Mouse (Mus musculus) 3T3-L1 (cell line): Measurements from ENCODE around the gene Uchl5.

Experiments
- DNase-seq: peaks from one replicate; pipeline ENCODE4 v3.0.0-alpha.2; 2015; ENCODE audit warnings: low read depth, low spot score

Gene Uchl5

DNA sequence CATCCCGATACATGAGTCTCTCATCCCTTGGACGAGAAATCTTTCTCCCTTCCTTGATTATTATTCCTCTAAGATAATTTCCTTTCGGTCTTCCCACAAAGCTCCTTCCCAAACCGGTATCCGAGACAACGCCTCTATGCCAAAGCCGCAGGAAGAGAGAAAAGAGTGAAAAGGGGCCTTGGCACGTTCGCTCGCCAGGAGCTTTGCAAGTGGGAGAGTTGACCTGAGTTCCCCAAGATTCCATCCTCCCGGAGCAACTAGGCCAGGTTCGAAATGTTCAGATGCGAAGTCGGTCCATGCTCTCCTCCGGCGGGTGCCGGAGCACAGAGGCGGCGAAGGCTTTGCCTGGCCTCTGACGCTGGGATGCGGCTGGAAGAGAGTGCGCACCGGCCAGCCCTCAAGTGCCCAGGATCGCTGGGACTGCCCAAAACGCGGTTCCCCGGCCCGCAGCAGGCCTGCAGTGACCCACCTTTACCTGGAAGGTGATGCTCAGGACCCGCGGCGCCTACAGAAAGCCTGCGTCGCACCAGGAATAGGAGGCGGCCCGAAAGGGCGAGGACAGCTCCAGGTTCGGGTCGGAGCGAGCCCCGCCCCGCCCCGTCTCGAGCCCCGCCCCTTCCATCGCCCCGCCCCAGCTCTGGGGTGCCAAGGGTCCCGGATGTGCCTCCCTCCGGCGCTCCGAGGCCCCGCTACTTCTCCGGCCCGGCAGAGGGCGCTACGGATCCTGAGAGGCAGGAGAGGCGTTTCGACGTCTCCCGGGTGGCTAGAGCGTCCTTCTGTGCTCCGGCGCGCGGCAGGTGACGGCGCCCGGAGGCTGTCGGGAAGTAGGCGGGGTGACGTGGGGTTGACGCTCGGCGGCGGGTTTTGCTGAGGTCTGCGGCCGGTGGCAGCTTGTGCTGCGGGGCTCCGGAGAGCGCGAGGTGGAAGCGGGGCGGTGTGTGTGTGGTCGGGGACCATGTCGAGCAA is at the start of gene Uchl5, which contains the start of gene Trove2:
TSS of gene Uchl5 (plus strand) at position 827 of the 966 bp plus-strand sequence.
TSS of gene Trove2 (minus strand) at position 623 of the 966 bp plus-strand sequence.
- DNase-seq: peak; percentile 95

DNA sequence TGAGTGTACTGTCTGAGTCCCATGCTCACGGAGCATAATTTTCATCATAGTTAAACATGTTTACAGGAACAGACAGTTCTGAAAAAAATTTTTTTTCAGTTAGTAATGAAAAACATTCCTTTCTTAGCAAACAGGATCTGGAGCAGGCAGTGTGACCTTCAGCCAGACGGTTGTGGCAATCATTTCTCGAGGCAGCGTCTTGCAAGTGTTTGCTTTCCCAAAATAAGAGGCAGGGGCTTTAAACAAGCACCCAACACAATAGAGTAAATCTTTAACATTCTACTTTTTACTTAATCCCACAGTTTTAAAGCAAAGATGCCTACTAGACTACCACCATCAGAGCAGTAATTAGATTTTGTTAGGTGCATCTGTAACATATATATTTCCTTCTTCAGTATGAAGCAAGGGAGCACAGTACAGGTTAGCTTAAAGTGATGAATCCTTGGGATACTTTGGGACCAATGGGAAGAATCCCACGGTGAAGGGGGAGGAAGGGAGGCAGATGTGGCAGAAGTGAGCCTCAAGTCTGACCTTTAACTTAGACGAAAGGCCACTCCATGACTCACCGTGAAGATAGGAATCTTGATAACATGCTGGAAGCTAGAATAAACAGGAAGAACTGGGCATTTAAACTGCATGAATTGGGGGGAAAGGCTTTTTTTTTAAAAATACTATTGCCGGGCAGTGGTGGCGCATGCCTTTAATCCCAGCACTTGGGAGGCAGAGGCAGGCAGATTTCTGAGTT is 49.2 kb upstream of the Uchl5 start:
- peak; percentile 54 for DNase-seq

DNA sequence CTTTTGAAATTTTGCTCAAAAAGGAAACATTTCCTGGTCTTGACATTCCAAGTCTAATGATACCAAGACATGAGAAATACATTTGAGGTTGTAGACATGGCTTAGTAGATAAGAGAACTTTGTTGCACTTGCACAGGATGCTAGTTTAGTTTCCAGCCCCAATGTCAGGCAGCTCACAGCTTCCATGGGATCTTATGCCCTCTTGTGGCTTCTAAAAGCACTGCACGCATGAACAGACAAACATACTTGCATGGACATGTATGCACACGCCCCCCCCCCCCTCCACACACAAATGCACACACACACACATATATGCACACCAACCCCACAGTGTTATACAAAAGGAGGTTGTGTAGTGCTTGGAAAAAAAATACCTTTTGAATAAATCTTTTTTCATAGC is 46.2 kb upstream of the Uchl5 start:
- peak; percentile 67 for DNase-seq

DNA sequence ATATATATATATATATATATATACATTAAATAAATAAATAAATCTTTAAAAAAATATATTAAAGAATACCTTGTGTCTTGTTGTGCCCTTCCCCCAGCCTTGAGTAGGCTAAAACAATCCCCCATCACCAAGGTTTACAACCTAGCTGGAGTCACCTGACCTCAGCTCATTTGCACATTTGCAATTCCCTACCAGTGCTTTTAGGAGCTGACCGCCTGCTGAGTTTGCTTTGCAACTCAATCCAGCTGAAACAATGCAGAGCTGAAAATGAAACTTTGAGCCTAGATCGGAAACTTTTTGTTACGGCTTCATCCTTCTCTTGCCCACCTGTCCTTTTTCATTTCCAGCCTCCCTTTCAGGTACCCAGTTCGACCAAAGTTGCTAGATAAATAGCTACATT is 45.4 kb upstream of the Uchl5 start:
- DNase-seq: no peak

DNA sequence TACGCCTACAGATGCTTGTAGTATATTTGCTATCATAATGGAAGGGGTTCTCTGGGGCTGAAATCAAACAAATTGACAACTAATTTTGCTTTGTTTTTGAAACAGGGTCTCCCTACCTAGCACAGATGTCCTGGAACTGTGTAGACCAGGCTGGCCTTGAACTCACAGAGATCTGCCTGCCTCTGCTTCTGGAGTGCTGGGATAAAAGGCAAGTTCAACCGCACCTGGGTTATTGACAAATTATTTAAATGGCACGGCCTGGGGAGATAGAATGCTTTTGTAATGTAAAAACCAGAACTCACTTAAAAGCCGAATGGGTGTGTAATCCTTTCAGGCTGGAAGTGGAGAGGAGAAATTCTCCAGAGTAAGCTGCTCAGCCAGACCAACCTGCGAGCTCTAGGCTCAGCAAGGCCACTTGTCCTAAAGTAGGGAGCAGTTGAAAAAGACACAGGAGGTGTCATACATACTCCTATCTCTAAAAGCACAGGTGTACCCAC is 43.1 kb upstream of the Uchl5 start:
- DNase-seq: no peak

DNA sequence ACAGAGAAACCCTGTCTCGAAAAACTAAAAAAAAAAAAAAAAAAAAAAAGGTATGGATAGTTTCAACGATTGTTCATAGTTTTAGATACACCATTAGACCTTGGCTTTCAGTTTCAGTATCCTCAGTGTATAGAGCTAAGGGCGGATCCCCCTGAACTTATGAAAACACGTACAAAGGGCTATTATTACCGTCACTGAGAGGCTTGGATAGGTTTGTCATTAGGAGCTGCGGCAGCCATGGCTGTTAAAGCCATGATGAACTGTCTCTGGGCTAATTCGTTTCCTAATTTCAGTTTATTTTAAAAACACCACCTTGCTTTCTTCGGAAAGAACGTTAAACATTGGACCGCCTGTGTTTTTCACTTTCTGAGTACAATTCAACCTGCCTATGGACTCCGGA is 38.3 kb upstream of the Uchl5 start:
- DNase-seq: peak; percentile 10

DNA sequence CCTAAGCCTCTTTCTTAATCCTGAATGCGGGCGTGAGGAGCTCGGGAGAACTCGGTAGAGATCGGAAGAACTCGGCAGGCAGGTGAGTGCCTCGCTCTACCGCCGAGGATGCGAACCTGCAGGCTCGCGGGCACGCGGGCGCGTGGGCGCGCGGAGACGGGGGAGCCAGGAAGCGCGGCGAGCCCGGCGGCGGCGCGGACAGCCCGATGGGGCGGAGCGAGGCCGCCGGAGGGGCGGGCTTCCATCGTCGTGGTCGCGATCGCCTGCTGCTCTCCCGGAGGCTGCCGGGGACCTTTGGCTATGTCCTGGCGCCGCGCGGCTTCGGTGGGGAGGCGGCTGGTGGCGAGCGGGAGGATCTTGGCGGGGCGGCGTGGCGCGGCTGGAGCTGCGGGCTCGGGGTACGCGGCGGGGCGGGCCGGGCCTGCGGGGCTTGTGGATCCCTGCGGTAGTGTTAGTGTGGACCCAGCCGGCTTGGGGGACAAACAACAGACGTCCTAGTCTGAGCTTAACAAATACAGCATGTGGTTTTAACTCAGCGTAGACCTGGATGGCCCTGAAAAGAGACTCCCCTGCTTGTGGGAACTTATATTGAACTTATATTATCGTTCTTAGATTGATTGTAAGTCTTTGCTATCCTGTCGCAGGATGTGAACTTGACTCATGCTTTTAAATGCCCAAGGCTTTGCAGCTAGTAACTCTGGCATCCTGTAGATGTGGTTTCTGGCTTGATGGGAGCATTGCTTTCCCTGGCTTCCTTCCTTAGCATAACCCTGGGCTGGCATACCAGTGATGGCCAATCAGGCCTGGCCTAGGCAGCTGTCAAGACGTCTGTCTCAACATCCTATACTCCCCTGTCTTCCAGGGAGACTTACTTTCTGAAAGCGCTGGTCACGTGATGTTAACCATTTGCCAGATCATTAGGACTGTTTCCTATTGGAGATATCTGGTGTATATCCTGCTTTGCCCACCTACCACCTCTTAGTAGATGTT is 37.4 kb upstream of the Uchl5 start:
- peak; percentile 90 for DNase-seq

DNA sequence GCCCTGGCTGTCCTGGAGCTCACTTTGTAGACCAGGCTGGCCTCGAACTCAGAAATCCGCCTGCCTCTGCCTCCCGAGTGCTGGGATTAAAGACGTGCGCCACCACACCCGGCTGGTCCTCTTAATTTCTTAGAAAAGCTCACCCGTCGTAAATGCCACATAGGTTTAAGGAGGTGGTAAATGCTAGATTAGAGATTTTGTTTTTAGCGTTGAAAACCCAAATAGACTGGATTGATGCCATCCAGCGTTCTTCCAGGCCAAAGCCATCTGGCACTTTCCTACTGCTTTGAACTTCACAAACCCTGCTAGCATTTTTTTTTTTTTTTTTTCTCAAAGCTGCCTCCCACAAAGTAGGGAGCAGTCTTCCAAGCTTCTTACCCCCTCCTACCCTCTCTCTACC is 36.5 kb upstream of the Uchl5 start:
- DNase-seq: peak; percentile 6

DNA sequence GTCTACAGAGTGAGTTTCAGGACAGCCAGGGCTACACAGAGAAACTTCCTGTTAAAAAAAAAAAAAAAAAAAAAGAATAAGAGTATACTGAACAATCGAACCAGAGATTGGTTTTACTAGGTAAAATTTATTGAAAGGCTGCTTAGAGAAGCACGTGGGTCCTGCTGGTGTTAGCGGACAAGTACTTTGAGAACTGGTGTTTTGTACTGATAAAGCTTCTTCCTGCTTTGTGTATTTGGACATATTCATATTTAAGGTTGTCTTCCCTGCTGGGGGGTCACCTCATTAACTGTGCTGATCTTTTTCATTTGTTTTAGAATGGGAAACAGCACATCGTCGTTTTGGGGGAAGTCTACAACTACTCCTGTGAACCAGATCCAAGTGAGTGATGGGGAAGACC is 35.7 kb upstream of the Uchl5 start:
- no peak for DNase-seq

DNA sequence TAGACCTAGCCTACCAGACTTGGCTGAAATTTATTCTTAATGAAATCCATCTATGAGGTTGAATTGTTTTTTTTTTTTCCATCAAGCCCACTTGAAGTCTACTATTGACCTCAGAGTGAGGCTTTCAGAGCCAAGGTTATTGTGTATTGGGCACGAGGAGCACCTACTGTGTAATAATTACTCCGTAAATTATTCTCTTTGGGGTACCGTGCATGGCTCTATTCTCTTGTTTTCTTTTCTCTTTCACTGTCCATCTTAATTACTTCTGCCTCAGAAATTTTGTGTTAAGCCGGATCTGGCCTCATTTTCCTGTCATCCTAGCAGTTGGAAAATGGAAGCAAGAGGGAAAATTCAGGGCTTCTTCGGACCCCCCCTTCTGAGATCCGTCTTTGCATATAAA is 34.9 kb upstream of the Uchl5 start:
- no peak for DNase-seq

DNA sequence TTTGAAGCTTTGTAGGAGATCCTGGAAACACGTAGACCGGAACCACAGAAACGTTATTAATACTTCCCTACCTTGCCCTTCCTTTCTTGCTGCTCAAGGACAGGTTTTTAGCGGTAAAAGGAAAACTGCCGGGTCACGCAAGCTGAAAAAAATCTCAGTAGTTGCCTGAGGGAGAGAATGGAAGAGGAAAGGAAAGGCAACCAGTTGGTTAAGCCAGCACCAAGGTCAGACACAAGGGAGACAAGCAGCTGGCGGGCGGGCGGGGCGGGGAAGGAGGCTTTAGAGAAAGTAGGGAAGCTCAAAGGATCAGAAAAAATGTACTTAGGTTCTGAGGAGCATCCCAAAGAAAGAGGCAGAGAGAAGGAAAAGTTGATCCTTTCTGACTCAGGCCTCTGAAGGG is 31.2 kb upstream of the Uchl5 start:
- no peak for DNase-seq

DNA sequence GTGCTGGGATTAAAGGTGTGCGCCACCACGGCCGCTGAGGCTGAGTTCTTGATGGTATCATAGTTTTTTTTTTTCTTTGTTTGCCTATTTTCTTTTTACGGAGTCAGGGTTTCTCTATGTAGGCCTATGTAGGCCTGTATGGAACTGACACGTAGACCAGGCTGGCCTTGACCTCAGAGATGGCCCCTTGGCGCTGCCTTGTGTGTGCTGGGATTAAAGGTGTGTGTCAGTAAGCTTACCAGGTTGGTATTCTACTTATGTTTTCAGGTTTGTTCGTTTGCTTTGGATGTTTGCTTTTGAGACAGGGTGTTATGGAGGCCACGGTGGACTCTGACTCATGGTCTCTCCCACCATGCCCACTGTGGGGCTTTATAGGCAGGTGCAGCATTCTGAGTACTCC is 14.9 kb upstream of the Uchl5 start:
- DNase-seq: no peak

DNA sequence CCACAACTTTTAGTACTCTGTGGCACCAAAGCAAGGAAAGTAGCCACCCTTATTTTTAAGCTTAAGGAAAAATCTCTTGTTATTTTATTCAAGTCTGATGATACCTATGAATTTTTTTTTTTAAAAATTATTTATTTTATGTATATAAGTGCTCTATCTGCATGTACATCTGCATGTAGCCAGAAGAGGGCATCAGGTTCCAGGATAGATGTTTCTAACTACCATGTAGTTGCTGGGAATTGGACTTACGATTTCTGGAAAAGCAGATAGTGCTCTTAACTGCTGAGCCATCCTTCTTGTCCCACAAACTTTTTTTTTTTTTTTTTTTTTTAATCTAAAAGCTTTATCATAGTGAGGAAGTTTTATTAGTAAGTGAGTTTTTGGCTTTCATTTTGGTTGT is 12.6 kb upstream of the Uchl5 start:
- DNase-seq: peak; percentile 65

DNA sequence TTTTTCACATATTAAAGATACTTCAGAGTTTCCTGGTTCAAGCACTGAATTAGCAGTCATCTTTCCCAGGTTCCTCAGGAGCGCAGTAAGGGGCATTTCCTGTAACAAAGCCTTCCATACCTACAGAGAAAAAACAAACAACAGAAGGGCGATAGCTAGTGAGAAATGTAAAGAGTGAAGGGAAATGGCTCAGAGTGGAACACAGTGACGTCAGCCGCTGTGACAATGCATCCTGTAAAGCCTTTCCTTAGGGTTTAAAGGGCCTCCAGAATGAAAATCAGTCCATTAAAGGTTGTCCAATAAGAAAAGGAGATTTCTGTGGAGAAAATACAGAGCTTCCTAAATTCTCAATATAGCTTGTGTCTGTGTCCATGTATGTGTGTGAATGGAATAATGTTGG is 11.3 kb upstream of the Uchl5 start:
- no peak for DNase-seq

DNA sequence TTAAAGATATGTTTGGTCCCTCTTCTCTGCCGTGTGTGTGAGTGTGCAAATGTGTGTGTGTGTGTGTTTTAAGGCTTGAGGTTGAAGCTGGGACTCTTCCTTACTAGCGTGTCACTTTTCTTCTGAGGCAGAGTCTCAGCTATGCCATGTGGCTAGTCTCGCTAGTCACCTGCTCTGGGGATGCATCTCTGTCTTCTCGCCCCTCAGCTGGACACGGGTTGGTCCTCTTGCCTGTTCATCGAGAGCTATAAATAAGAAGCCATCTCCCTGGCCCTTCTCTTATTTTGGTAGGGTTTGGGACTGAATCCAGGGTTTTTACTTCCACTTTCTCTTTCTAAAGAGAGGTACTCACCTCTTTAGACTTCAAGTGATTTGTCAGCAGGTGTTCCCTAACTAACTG is 10.8 kb upstream of the Uchl5 start:
- no peak for DNase-seq

DNA sequence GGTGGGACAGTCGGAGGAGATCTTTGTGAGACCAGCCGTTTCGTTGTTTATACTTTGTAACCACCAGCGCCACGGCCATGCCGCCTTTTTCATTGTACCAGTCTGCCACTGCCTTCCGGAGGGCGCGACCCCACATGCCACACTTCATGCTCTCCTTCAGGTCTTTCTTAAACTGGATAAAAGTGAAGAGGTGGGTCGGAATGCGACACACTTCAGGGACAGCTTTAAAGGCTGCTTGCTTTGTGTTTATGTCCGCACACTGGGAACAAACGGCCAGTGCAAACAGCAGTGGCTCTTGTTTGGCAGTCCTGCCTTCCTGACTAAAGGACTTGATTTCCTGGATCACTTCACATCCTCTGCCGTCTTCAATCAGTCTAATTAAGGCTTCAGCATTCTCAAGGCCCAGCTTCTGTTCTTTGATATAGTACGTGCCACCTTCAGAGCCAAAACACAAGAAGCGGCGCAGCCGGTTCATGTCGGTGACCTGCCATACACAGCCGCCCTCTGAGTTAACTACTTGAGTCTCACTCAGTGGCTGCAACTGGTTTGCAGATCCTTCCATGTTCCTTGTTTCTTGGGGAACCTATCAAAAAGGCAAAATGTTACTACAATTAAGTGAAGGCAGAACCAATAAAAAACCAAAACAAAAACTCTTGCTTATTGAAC is 6.5 kb upstream of the Uchl5 start:
- no peak for DNase-seq

DNA sequence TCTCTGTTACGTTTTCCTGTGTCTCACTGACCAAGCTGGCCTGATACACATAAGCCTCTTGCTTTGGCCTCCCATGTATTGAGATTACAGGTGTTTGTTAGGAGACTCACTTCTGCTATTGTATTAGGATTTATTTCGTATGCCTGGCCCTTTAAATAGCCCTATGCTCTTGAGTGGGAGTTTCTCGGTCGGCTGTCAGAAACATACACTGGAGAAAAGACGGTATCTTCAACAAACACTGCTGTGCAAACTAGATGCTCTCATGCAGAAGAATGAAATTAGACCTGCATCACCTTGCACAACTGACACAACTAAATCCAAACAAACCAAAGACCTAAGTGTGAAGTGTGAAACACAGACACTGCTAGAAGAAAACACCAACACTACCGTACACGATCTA is 4.0 kb upstream of the Uchl5 start:
- no peak for DNase-seq

DNA sequence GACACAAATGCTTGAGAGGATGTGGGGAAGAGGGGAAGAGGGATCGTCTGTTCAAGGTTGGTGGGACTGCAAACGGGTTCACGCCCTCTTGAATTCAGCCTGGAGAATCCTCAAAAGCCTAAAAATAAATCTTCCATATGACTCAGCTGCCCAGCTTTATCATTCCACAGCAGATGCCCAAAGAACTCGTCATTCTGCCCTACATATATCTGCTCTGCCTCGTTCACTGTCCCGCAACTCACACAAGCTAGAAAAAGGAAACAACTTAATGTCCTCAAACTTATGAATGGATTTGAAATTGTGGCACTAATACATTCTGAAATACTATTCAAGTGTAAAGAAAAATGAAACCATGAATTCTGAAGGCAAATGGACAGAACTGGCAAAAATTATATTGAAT is 3.2 kb upstream of the Uchl5 start:
- DNase-seq: peak; percentile 79

DNA sequence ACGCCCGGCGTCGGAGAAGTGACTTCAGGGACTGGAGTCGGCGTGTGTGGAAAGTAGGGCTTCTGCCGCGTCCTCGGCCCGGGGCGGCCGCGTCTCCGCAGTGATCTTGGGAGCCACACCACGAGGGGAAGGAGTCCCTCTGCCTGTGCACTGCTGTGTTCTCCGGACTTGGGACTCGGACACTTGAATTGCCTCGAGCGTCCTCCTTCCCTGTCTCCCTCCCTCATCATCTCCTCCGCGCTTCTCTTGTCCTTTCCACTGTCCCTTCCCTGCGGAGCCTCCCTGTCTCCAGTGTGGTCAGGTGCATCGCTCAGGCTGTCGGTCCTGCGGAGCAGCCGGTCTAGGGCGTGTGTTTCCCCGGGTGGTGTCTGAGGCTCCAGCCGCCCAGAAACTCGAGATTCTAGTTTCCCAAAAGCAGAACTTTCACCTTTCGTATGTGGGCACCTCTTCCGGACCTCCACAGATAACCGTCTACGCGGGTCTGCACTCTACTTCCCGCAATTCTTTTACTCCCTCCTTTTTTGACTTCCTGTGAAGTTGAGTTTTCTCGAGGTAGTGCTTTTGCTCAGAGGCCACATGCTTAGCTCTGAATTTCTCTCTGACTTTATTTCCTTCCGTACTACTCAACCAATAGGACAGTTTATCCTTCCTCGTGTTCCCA is 616 bp downstream of the Uchl5 start:
- DNase-seq: peak; percentile 41

DNA sequence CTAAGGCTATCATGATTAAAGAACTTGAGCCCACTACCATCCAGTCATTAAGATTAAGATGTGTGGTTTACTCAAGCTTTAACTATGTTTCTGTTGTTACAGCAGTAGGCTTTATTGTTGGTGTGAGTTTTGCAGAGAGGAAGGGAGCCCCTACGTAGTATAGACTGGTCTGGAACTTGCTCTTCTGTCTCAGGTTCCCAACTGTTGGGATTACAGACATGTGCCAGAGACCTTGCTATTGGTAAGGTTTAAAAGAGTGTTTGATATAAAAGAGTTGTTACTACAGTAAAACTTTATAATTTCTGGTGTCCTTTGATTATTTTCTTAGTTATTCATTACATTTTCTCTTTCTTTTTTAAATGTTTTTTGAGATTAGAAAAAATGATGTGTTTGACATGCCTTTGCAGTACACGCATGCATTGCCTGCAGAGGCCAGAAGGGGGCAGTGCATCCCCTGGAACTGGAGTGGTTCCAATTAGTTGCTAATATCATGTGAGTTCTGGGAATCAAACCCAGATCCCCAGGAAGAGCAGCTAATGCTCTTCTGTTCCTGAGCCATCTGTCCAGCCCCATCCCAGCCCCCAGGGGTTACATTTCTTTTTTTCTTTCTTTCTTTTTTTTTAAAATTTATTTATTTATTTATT is 11.6 kb downstream of the Uchl5 start:
- peak; percentile 65 for DNase-seq
